Mouse (Mus musculus): Measurements from ENCODE around the gene Rexo1. TPM values are rescaled to one million over a fixed set of nuclear protein-coding genes. Genes with fewer than 3 reads are reported as not detected.
A peak's percentile ranks its signal among the peaks of the same experiment; 100 is the strongest.

Gene Rexo1
- polyA plus RNA-seq, 1 experiment from 2014 or later, result 29.5 TPM

DNA sequence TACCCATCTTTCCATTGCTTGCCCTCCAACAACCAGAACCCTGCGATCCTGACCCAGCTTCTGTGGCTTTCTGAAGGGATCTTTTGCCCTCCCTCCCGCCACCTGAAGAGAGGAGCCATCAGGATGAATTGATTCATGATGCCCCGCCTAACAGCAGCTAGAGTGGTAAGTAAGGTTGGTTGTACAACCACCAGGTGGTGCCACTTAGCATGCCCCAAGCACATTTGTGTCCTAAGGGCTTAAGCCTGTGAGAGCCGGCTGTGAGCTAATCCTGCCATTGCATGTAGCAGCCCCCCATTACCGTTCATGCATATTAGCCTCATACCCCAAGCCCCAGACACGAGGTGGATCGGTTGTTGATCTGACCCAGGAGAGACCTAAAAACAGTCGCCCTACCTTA, 17.6 kb upstream of the Rexo1 start:
- ATAC-seq (replicated peaks; ENCODE audit: low FRiP score), result no peak; the same call in 1 of the 2 replicates
- Histone ChIP-seq H3K4me2 (peak overlapping the region; percentile 96), H3K36me3 (peaks cover 19% of the 10 kb centered on the region), H3K27ac (peak overlapping the region; percentile 97), H3K4me1 (peaks cover 51% of the 10 kb centered on the region), H3K9ac (0 out of 2 replicates have a peak overlapping the region, but pooled peaks have one; percentile 6), H3K27me3 (no peaks in the 10 kb centered on the region), H3K9me3 (replicated peaks) (no peaks in the 10 kb centered on the region), H3K4me3 (replicated peaks) (peak overlapping the region; percentile 88)
- 6% methylated on average over 8 of the region's 8 CpGs for WGBS

DNA sequence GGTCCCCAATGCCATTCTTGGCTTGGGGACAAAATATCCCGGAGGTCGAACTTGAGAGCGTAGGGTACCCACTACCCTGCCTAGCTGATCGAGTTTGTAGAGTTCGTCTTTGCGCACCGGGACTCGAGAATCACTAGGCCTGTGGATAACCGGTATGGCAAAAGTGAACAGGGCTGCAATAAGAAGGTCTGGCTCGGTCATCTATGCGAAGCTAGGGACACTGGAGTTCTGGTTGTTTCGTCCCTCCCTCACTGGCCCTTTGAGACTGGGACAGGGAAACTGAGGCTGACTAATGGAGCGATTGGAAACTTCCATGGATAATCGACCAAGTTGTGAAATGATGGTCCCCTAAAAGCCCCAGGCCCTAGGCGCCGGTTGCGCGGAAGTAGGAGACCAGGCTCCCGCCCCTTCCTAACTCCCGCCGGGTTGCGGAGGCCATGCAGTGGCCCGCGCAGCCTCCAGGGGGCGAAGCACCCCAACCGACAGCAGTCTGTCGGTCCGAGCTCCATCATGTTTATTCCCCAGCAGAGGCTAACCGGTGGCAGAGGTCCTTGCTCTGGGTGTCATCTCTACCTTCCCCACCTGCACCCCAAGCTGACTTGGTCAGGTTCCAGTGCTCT, 16.9 kb upstream of the Rexo1 start:
- Histone ChIP-seq H3K4me3 (replicated peaks) (peak overlapping the region; percentile 88), H3K4me1 (peaks cover 55% of the 10 kb centered on the region), H3K9ac (peak overlapping the region; percentile 82), H3K4me2 (peak overlapping the region; percentile 96), H3K9me3 (replicated peaks) (no peaks in the 10 kb centered on the region), H3K27me3 (no peaks in the 10 kb centered on the region), H3K27ac (peak overlapping the region; percentile 97), H3K36me3 (peaks cover 12% of the 10 kb centered on the region)
- under 1% methylated on average over 29 of the region's 29 CpGs for WGBS
- peak; percentile 30 for ATAC-seq (replicated peaks; ENCODE audit: low FRiP score)

DNA sequence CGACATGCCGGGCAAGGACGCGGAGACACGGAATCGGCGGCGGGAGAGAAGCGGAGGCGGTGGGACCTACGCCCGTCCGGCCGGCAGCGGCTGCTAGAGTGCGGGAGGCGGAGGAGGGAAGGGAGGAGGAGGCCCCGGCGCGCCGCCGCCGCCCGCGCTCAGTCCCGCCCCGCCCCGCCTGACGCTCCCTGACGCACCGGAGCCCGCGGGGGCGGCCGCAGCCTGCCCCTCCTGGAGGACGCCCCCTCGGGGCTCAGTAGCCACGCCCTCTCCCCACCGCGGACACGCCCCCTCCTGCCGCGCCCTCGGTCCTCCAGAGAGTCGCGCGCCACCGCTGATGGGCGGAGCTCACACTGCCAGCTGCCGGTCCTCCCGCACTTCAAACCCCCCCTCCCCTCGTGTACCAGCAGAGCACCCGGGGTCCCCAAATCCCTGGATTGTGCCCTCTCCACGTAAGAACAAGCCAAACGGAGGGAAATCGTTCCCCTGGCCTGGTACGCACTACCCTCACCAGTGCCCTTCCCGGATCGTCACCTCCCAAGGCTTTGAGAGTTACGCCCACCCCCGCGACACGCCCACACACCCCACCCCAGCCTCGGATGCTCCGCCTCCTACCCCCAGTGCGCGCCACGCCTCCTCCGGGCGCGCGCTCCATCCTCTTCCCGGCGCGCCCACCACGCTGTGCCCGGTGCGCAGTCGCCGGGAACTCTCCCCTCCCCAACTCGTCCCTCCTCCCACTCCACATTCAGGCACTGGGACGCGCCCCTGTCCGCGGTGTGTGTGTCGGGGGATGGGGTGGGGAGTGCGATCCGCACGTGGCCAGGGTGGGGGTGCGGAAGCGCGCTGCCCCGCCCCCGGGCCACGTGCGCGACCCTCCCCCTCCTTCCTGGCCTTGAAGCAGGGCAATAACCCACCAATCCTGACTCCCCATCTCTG, 16.1 kb upstream of the Rexo1 start, which contains the start of gene Klf16:
Gene Klf16, minus strand, starts transcription at position 127 of the 936 bp plus-strand sequence.
- WGBS, result under 1% methylated on average over 91 of the region's 97 CpGs
- H3K36me3 ChIP-seq, result peaks cover 8% of the 10 kb centered on the region
- peak within 1 kb of the TSS; percentile 97 for H3K27ac ChIP-seq
- peaks cover 61% of the 10 kb centered on the region for H3K4me1 ChIP-seq
- peak; percentile 79 for ATAC-seq (replicated peaks; ENCODE audit: low FRiP score)
- H3K9me3 ChIP-seq (replicated peaks), result no peaks in the 10 kb centered on the region
- H3K4me2 ChIP-seq, result peak within 1 kb of the TSS; percentile 96
- peak within 1 kb of the TSS; percentile 82 for H3K9ac ChIP-seq
- H3K4me3 ChIP-seq (replicated peaks), result peak within 1 kb of the TSS; percentile 88
- no peaks in the 10 kb centered on the region for H3K27me3 ChIP-seq

DNA sequence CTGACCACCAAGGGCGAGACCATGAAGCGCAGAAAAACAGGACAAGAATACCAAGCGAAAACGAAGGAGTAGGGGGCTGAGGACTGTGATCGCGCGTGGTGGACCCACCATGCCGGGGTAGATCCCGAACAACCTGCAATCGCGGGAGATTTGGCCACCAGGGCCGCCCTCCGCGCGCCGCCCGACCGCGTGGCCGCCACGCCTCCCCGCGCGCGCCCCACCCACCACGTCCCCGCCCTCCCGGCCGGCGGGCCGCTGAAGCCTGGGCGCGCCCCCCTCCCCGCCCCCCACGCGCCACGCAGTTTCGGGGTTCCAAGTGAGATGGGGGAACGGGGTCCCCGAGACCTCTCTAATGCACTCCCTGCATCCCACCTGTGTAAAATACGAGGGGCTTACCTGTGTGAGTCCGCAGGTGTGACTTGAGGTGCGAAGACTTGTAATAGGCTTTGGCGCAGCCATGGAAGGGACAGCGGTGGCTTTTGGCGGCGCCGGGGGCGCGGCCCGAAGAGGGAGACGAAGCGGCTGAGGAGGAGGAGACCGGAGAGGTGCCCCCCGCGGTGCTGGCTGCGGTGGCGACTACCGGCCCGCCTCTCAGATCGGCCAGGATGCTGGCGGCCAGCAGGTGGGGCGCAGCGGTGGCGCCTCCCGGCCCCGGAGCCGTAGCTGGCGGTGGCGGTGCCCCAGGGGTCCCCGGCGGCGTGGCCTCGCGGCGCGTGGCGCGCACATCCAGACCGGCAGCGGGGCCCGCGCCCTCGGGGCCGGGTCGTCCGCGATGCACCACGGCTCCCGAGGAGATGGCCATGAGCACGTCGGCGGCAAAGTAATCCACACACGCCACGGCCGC, 15.2 kb upstream of the Rexo1 start:
- Histone ChIP-seq H3K4me2 (peak overlapping the region; percentile 96), H3K9ac (peak overlapping the region; percentile 82), H3K4me1 (peaks cover 70% of the 10 kb centered on the region), H3K4me3 (replicated peaks) (peak overlapping the region; percentile 88), H3K36me3 (0 out of 2 replicates have a peak, but pooled peaks cover 2% of the 10 kb centered on the region), H3K27me3 (no peaks in the 10 kb centered on the region), H3K9me3 (replicated peaks) (no peaks in the 10 kb centered on the region), H3K27ac (peak overlapping the region; percentile 97)
- peak; percentile 2; the same call in 1 of the 2 replicates for ATAC-seq (replicated peaks; ENCODE audit: low FRiP score)
- WGBS, result under 1% methylated on average over 92 of the region's 96 CpGs

DNA sequence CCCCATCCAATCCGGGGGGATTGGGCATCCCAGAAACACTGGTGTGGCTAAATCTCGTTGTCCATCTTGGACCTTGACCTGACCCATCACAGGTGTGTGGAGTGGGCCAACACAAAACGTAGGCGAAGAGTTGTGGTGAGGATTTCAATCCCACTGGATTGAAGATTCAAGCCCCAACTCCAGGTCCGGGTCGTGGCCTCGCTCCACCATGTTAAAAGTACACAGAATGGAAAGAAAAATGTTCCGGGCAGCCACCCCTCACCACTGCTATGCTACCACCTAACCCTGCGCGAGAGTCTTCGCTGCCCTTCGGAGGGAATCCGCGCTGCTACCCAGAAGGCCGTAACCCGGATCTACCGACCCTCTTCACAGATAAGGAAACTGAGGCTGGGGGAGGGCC, 14.6 kb upstream of the Rexo1 start:
- 12% methylated on average over 17 of the region's 17 CpGs for WGBS
- H3K4me3 ChIP-seq (replicated peaks), result peak overlapping the region; percentile 88
- H3K4me1 ChIP-seq, result peaks cover 76% of the 10 kb centered on the region
- peak overlapping the region; percentile 82 for H3K9ac ChIP-seq
- no peaks in the 10 kb centered on the region for H3K9me3 ChIP-seq (replicated peaks)
- 0 out of 2 replicates have a peak overlapping the region, but pooled peaks have one; percentile 97 for H3K27ac ChIP-seq
- no peak for ATAC-seq (replicated peaks; ENCODE audit: low FRiP score)
- peak overlapping the region; percentile 96 for H3K4me2 ChIP-seq
- no peaks in the 10 kb centered on the region for H3K27me3 ChIP-seq
- H3K36me3 ChIP-seq, result no peaks in the 10 kb centered on the region

DNA sequence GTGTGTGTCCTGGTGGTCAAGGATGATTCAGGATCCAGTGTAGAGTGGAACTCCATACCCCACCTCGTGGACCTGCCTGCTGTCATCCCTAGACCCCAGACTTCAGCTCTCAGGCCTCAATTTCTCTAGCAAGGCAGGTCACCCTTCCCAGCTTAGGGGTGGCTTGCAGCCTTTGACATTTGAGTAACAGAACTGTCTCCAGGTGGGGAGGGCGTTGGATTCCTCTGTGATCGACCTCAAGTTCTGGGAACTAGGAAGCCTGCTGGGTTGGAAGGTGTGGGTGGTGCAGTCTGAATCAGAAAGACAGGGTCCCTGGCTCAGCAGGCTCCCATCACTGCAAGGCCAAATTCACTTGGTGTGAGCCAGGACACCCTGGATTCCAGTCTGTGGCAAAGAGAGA, 13.5 kb upstream of the Rexo1 start:
- Histone ChIP-seq H3K36me3 (no peaks in the 10 kb centered on the region), H3K9me3 (replicated peaks) (no peaks in the 10 kb centered on the region), H3K4me1 (peaks cover 86% of the 10 kb centered on the region), H3K27me3 (no peaks in the 10 kb centered on the region), H3K9ac (peak overlapping the region; percentile 14; the same call in 1 of the 2 replicates), H3K4me2 (peak overlapping the region; percentile 96; the same call in 1 of the 2 replicates), H3K4me3 (replicated peaks) (peak overlapping the region; percentile 88; the same call in 1 of the 2 replicates), H3K27ac (no peak overlapping the region)
- no peak for ATAC-seq (replicated peaks; ENCODE audit: low FRiP score)
- WGBS, result 64% methylated on average over 3 of the region's 3 CpGs

DNA sequence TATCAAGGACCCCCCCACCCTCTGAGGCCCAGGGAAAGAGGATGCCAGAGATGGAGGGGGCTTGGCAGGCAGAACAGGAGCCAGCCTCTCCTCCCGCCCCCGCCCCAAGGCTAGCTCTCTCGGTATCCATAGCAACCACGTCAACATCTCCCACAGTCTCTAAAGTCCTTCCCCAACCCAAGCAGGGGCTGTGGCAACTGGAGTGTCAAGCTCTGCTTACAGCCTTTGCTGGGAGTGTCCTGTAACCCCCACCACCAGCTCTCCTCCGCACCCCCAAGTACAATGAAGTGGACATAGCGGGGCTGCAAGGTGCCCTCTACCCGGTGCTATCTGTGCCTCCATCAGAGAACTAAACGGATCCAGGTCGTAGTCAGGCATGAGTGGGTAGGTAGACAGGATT, 12.6 kb upstream of the Rexo1 start:
- no peak for ATAC-seq (replicated peaks; ENCODE audit: low FRiP score)
- H3K27me3 ChIP-seq, result no peaks in the 10 kb centered on the region
- no peak overlapping the region for H3K4me3 ChIP-seq (replicated peaks)
- H3K4me1 ChIP-seq, result peaks cover 87% of the 10 kb centered on the region
- no peaks in the 10 kb centered on the region for H3K9me3 ChIP-seq (replicated peaks)
- no peaks in the 10 kb centered on the region for H3K36me3 ChIP-seq
- 54% methylated on average over 9 of the region's 9 CpGs for WGBS
- no peak overlapping the region for H3K9ac ChIP-seq
- no peak overlapping the region for H3K27ac ChIP-seq
- H3K4me2 ChIP-seq, result peak overlapping the region; percentile 4; the same call in 1 of the 2 replicates

DNA sequence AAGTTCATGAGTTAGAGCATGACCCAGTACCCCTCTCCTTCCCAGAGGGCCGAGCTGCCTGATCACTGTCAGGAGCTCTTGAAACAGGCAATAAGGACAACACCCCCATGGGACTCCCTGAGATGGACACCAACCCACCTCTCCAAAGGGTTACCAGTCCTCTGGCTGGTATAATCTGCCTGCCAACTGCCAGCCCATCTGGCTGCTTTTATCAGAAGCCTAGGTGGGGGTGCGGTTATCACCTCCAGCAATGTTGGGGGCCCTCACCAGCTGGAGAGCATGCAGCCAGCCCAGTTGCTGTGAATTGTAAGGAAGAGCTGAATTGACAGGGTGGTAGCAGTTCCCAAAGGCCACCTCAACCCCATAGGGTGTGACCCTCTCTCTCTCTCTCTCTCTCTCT, 11.1 kb upstream of the Rexo1 start:
- Histone ChIP-seq H3K36me3 (peaks cover 14% of the 10 kb centered on the region), H3K27me3 (no peaks in the 10 kb centered on the region), H3K9ac (no peak overlapping the region), H3K4me1 (peaks cover 77% of the 10 kb centered on the region), H3K27ac (peak overlapping the region; percentile 74; the same call in 1 of the 2 replicates), H3K4me3 (replicated peaks) (no peak overlapping the region; the same call in 1 of the 2 replicates), H3K4me2 (no peak overlapping the region), H3K9me3 (replicated peaks) (no peaks in the 10 kb centered on the region)
- 83% methylated on average over 2 of the region's 2 CpGs for WGBS
- ATAC-seq (replicated peaks; ENCODE audit: low FRiP score), result no peak

DNA sequence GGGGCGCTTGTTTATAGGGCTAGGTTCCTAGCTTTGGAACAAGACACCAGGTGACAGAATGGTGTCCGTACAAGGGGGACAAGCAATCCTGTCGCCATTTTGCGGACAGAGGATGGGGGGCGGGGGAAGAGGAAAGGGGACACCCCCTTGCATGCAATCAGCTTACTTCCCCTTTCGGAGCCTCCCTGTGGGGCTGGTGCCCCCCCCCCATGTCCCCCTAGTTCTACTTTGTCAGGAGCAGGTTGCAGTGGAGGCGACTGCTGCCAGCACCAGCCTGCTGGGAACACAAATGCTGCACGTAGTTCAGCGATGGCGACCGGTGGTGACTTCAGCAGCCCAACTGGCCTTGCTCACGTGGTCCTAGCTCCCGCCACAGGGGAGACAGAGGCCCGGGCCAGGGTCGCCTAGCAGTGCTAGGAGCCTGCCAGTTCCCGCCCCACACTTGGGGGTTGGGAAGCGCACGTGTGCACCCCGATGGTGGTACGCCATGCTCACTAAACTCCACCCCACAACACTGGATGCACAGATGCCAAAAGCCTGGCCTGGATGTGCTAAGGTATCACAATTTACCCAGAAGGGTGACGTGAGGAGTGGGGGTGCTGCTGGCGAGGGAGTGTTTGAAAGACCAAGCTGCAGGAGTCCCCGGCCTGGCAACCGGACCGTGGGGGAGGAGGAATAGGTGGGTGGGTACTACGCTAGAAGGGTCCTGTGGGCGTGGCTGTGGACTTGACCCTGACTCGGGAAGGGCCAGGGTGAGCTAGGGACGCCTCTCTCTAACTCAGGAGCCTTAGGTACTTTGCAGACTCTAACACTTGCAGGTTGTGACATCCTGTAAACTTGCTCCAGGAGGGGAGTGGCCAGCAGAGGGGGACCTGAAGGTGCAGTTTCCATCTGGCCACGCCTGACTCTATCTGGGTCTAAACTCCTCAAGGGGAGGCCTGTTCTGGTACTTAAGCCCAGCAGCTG, 9.8 kb upstream of the Rexo1 start:
- Histone ChIP-seq H3K27me3 (no peaks in the 10 kb centered on the region), H3K9me3 (replicated peaks) (no peaks in the 10 kb centered on the region), H3K4me1 (peaks cover 79% of the 10 kb centered on the region), H3K9ac (peak overlapping the region; percentile 39), H3K27ac (peak overlapping the region; percentile 74), H3K36me3 (peaks cover 19% of the 10 kb centered on the region), H3K4me2 (peak overlapping the region; percentile 59), H3K4me3 (replicated peaks) (peak overlapping the region; percentile 25)
- peak; percentile 19; the same call in 1 of the 2 replicates for ATAC-seq (replicated peaks; ENCODE audit: low FRiP score)
- 15% methylated on average over 29 of the region's 30 CpGs for WGBS

DNA sequence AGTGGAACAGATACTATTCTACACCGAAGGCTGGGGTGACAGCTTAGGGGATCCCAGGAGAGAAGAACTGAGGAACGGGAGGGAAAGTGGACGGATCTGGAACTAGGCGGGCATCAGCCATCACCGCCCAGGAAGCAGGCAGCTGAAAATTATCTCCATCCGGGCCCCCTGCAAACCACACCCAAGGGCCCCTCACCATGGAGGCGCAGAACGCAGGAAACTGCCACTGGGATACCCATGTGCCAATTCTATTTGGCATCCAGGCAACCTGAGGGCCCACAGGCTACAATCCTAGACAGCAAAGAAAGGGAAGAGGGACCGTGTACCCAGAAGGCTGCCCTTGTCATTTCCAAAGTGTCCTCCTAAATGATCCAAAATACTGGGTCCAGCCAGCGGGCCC, 9.1 kb upstream of the Rexo1 start:
- Histone ChIP-seq H3K36me3 (peaks cover 24% of the 10 kb centered on the region), H3K4me1 (peaks cover 72% of the 10 kb centered on the region), H3K27ac (0 out of 2 replicates have a peak overlapping the region, but pooled peaks have one; percentile 74), H3K27me3 (no peaks in the 10 kb centered on the region), H3K4me3 (replicated peaks) (peak overlapping the region; percentile 25; the same call in 1 of the 2 replicates), H3K9ac (no peak overlapping the region), H3K4me2 (peak overlapping the region; percentile 59; the same call in 1 of the 2 replicates), H3K9me3 (replicated peaks) (no peaks in the 10 kb centered on the region)
- 86% methylated on average over 10 of the region's 10 CpGs for WGBS
- ATAC-seq (replicated peaks; ENCODE audit: low FRiP score), result no peak

Data from kidney, embryonic 15.5 days (tissue).